Mouse (Mus musculus): Measurements from ENCODE around the gene Prdm15.

- no peak for TF ChIP-seq CTCF (IDR thresholded peaks at IDR 0.05; ENCODE audit: borderline replicate concordance, insufficient read depth, low read depth, low read length)
- no peak for TF ChIP-seq POLR2A (IDR thresholded peaks at IDR 0.05; ENCODE audit: borderline replicate concordance, insufficient read depth, low read length)
Measured at GRCm38 (mm10) chr16:97863932-97864467, 12.3 kb upstream of the Prdm15 start.
